Mouse (Mus musculus) urinary bladder, postnatal 25 days (tissue): ENCODE measurements around the gene Ankrd35.
"Not testable (repeated sequence)": the region's sequence is repeated elsewhere in the genome, so short reads cannot be mapped to it uniquely, and the experiment has no call there.

ENCODE experiments used
- DNase-seq: peaks from one replicate; pipeline ENCODE4 v3.0.0; 2022; ENCODE audit warnings: low spot score

Gene Ankrd35

GRCm38 (mm10) chr3:96706984-96707383 lies 37.1 kb downstream of the Ankrd35 start:
- DNase-seq = no peak

GRCm38 (mm10) chr3:96707903-96708683 lies 38.2 kb downstream of the Ankrd35 start, which contains the start of gene Nudt17:
Nudt17 (minus strand) TSS chr3:96708562.
- DNase-seq = peak; percentile 83

DNA sequence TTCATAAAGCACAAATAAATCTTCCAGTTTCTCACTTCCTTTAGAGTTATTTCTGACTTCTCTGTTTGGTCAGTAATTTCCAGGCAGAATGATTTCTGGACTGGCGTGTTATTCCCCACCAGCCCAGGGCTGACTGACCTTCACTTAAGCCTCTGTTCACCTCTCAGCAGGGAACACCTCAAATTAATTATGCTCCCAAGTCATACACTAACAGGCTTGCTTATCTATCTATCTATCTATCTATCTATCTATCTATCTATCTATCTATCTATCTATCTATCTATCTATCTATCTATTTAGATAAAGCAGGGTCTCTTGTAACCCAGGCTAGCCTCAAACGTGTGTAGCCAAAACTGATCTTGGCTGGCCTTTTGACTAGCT lies 38.7 kb downstream of the Ankrd35 start:
- DNase-seq = no peak

GRCm38 (mm10) chr3:96714286-96714685 lies 44.4 kb downstream of the Ankrd35 start:
- no peak for DNase-seq

DNA sequence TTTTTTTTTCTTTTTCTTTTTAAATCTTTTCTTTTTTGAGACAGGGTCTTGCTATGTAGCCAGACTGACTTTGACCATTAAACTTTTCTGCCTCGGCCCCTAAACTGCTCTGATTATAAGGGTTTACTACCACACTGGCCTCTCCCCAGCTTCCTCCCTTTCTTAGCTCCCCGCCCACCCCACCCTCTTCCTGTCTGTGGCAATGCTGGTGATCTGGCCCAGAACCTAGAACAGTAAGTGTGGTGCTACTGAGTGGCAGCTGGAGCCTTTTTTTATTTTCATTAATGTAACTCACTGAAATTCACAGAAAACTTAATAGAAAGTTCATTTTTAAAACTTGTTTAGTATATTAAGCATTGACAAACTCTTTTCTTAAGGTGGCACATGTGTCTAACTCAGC lies 45.9 kb downstream of the Ankrd35 start:
- DNase-seq = no peak

GRCm38 (mm10) chr3:96719173-96719572 lies 49.2 kb downstream of the Ankrd35 start:
- DNase-seq = no peak

DNA sequence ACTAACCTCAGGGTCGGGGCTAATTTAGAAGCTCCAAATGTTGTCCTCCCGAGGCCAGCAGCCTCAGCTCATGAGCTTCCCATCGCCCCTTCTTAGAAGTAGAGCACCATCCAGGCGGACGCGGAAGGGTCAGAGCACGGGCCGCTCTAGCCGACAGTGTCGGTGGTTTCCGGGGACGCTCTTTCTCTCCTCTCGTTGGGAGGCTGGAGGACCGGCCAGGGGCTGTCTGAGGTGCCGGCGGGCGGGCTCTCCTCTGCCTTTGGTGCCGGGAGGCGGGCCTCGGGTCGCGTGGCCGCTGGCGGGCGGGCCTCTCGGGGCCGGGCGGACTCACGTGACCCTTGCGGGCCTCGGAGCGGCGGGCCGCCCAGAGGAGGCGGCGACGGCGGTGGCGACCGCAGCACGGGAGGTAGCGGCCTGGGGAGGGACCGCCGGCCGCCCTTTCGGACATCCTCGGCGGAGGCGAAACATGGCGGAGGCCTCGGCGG lies 57.5 kb downstream of the Ankrd35 start, which contains the start of the genes Polr3c and Rnf115:
Gene Polr3c, minus strand, starts transcription at position 286 of the 485 bp plus-strand sequence.
Gene Rnf115, plus strand, starts transcription at position 322 of the 485 bp plus-strand sequence.
- DNase-seq = peak; percentile 91

DNA sequence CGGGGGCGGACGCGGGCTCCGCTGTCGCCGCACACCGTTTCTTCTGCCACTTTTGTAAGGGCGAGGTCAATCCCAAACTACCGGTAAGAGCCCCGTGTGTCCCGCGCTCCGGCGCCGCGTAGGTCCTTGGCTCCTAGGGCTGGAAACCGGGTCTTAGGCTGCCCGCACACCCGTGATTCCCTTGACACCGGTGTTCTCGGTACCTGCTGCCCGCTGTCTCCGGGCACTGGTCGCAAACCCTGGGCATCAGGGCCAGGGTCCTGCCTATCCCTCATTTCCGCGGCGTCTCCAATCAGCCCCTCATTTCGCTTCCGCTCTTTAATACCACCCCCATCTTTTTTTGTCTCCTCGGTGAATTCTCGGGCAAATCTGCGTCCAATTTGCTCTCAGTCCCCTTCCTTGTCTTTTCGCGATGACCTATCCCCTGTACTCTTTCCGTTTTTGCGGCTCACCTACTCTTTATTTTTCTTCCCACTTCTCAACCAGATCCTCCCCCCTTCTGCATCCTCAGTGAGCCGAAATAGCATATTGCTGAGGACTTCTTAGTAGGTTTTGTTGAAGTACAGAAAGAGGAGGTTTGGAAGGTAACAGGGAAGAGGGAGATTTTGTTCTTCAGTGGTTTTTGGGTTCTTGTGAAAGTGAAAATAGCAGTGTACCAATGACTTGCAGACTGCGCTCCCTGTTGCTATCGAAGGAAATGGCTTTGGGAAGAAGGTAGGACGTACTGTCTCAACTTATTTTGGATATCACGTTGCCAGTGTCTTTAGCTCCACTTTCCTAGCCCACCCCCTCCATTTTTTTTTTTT lies 58.1 kb downstream of the Ankrd35 start:
- no peak for DNase-seq

- no peak for DNase-seq
These were observed 58.9 kb downstream of the Ankrd35 start for GRCm38 (mm10) chr3:96728634-96729402.

- DNase-seq = no peak
These were observed 59.5 kb downstream of the Ankrd35 start for GRCm38 (mm10) chr3:96729403-96729784.

DNA sequence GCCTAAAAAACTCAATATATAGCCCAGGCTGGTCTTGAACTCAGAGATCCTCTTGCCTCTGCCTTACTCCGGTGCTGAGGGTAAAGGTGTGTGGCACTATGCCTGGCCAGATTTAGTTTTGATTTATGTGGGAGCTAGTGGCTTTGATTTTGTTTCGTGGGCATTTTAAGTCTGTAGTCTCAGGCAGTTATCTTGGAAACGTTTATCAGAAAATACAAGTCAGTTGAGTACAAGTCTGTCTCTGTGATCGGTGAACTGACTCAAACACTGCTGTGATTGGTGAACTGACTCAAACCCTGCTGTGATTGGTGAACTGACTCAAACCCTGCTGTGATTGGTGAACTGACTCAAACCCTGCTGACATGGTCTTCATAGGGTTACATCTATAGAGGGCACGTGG lies 60.9 kb downstream of the Ankrd35 start:
- no peak for DNase-seq

DNA sequence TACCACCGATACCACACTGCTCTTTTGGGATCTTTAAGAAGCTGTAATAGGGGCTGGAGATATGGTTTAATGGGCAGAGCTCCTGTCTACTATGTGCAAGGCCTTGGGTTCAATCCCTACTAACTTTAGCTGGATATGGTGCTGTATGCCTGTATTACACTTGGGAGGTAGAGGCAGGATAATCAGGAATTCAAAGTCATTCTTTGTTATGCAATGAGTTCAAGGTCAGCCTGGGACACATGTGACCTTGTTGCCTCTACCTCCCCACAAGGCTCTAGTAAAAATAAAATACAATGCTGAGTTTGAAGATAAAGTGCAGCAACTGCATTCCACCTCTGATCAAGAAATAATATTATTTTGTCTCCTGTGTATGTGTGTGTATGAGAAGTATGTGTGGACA lies 64.1 kb downstream of the Ankrd35 start:
- no peak for DNase-seq

DNA sequence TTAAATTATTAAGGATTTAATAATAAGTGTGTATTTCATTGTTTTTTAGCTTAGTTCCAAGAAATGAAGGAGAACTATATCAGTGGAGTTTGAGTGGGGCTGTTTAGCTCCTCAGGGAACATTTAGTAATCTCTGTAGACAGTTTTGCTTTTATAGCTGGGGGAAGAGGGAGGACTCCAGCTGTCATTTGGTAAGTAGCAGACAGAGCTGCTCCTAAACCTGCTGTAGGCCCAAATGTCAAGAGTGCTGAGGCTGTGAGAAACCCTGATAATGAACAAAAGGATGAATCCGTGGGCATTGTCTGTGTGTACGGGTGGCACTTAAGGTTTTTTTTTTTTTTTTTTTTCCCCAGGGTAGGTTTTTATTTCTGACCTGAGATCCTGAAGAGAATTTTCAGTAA lies 65.3 kb downstream of the Ankrd35 start:
- DNase-seq = no peak

GRCm38 (mm10) chr3:96737013-96737740 lies 67.2 kb downstream of the Ankrd35 start:
- no peak for DNase-seq

DNA sequence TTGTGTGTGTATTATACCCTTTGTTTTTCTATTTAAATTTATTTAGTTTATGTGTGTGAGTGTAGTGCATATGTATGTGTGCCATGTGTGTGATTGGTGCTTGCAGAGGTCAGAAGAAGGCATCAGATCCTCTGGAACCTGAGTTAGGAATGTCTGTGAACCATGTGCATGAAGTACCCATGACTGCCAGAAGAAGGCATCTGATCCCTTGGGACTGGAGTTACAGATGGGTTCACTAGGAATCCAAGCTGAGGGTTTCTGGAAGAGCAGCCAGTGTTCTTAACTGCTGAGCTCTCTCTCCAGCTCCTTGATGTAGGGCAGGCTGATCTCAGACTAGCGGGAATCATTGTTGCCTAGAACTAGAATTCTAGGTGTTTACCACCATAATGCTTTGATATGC lies 68.1 kb downstream of the Ankrd35 start:
- DNase-seq = no peak

- not testable (repeated sequence) for DNase-seq
These were observed 70.3 kb downstream of the Ankrd35 start for GRCm38 (mm10) chr3:96740279-96740678.
